Mouse (Mus musculus) midbrain, postnatal 0 days (tissue): ENCODE measurements around the gene Jmjd8. TPM values are rescaled to one million over a fixed set of nuclear protein-coding genes. Genes with fewer than 3 reads are reported as not detected.

Source experiments
- ATAC-seq: fragments of 200-750 bp; cut with Nextera tagmentation; 2 replicates; pipeline ENCODE4 v1.8.0; 2017; ENCODE audit warnings: moderate number of reproducible peaks, mild to moderate bottlenecking, moderate TSS enrichment, moderate library complexity; ENCODE audit not compliant: low FRiP score
- DNase-seq: peaks from one replicate; pipeline ENCODE4 v3.0.0-alpha.2; 2015; ENCODE audit warnings: low spot score
- H3K27ac ChIP-seq: fragments of 300-500 bp; sonication (generic); 2 replicates; pipeline ENCODE4 v1.5.1; 2014; ENCODE audit warnings: low read depth, mild to moderate bottlenecking, low read length, mixed read lengths
- H3K27me3 ChIP-seq: fragments of 300-500 bp; sonication (generic); 2 replicates; pipeline ENCODE4 v1.6.1; 2014; ENCODE audit warnings: low read length, control low read depth, mixed read lengths; ENCODE audit not compliant: insufficient read depth
- H3K36me3 ChIP-seq: fragments of 300-500 bp; sonication (generic); 2 replicates; pipeline ENCODE4 v1.6.1; 2014; ENCODE audit warnings: low read length, control low read depth, mixed read lengths; ENCODE audit not compliant: insufficient read depth
- H3K4me1 ChIP-seq: fragments of 300-500 bp; sonication (generic); 2 replicates; pipeline ENCODE4 v1.6.1; 2014; ENCODE audit warnings: mild to moderate bottlenecking, control low read depth, antibody characterized with exemption, low read length, mixed read lengths; ENCODE audit not compliant: insufficient read depth
- H3K4me2 ChIP-seq: fragments of 300-500 bp; sonication (generic); 2 replicates; pipeline ENCODE4 v1.6.1; 2014; ENCODE audit warnings: low read depth, mild to moderate bottlenecking, low read length, mixed read lengths; ENCODE audit not compliant: poor library complexity, severe bottlenecking
- H3K4me3 ChIP-seq: fragments of 300-500 bp; sonication (generic); 2 replicates; pipeline ENCODE4 v1.5.1; 2014; ENCODE audit warnings: low read depth, mild to moderate bottlenecking, low read length, moderate library complexity
- H3K9ac ChIP-seq: fragments of 300-500 bp; sonication (generic); replicated peaks from 2 replicates; pipeline ENCODE4 v1.6.1; 2014; ENCODE audit warnings: mild to moderate bottlenecking, low read length, moderate library complexity, mixed read lengths; ENCODE audit not compliant: poor library complexity, severe bottlenecking
- H3K9me3 ChIP-seq: fragments of 300-500 bp; sonication (generic); 2 replicates; pipeline ENCODE4 v1.6.1; 2016; ENCODE audit warnings: low read length, control low read depth
- CTCF ChIP-seq: IDR thresholded peaks from 2 replicates; pipeline ENCODE4 v1.5.1; 2016; ENCODE audit warnings: antibody characterized with exemption, mild to moderate bottlenecking
- WGBS: fragments of 180-500 bp; shearing (Covaris S2); extraction: QIAGEN DNeasy Blood & Tissue Kit; methylation state at CpG from one replicate; pipeline ENCODE4 v1.1.7; 2014; 5-methylcytosine and 5-hydroxymethylcytosine counted together
- polyA plus RNA-seq: library from polyadenylated mRNA; unstranded; fragments of >200 nt; fragmentation: Nextera tagmentation; extraction: Ambion mirVana; gene quantifications from 2 replicates; pipeline ENCODE4 v1.2.1, GENCODE M21; 2015
- total RNA-seq: library from RNA; depleted of rRNA; stranded (reverse); fragments of >200 nt; gene quantifications from 2 replicates; pipeline ENCODE4 v1.2.3, GENCODE M21; 2014

Gene Jmjd8
- total and polyA plus RNA-seq, 2 experiments from 2014 or later = 39.1 to 45.9 TPM

DNA sequence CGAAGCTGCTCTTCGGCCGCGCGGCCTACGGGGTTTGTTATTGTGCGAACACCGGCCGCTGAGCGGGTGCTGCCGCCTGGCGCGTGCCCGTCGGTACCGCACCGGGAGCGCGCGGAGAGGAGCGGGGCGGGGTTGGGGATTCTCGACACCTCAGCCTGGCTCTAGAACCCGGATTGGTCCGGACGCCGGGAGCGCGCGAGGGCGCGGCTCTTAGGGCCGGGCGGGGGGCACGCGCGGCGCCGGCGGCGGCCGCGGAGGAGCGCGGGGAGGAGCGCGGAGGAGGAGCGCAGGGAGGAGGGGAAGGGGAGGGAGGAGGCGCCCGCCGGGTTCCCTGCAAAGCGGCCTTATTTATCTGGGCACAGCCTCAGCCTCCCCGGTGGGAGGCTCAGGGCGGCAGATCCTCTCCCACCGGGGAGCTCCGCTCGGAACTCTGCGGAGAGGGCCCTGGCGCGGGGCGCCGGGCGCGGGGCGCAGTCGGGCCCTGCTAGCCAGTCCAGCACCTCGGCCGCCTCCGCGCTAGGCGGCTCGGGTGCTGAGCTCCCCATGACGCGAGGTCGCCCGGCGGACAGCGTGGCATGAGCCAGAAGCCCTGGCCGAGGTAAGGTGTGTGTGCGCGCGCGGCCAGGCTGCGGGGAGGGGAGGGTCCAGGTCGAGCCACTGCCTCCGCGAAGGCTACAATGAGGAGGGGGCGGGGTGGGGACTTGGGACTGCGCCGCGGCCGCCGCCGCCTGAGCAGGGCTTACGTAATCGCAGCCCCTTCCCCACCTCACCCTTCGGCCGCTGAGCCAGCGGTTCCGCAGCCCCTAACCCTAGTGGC is 19.7 kb upstream of the Jmjd8 start, which contains the start of gene Fbxl16:
Fbxl16 (plus strand) TSS at position 297 of the 817 bp plus-strand sequence.
- ATAC-seq = peak; percentile 86
- no peaks in the 10 kb centered on the region for H3K9me3 ChIP-seq
- WGBS = under 1% methylated on average over 82 of the region's 100 CpGs

DNA sequence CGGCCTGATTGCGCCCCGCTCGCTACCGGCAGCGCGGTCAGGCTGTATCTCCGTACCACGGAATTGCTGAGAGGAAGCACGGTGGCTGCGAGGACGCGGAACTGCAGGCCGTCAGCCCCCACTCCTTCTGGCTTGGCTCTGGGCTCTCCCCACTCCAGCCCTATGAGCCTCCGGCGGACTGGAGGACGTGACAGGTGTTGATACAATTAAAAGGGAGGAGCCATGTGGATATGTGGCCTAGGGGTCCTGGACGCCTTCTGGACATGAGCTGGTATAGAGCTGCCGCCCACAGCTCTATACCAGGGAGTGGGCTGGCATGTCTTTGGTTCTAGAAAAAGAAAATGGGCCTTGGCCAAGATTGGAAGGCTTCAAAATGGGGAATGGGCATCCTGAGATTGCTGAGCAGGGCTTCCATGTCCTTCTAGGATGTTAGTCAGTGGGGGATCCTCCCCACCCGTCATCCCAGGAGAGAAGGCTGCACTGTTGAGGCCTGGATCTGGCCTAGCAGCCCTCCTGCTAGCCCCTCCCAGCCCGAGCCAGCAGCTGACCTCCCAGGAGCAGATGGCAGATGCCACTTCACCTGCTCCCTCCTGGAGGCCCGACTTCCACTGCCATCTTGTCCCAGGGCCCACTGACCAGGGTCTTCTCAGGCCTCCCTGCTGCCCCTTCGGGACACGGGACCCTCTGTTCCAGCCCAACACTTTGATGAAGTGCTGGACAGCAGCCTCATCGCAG is 18.9 kb upstream of the Jmjd8 start:
- peak; percentile 38 for ATAC-seq
- peak overlapping the region; percentile 97 for H3K9ac ChIP-seq
- H3K27ac ChIP-seq = peak overlapping the region; percentile 98
- peak overlapping the region; percentile 89 for H3K4me3 ChIP-seq
- no peaks in the 10 kb centered on the region for H3K27me3 ChIP-seq
- H3K4me1 ChIP-seq = peaks cover 18% of the 10 kb centered on the region
- H3K4me2 ChIP-seq = peak overlapping the region; percentile 96
- no peaks in the 10 kb centered on the region for H3K36me3 ChIP-seq
- 0 out of 2 replicates have a peak, but pooled peaks have one; percentile 17 for TF ChIP-seq CTCF
- WGBS = 5% methylated on average over 24 of the region's 25 CpGs
- no peaks in the 10 kb centered on the region for H3K9me3 ChIP-seq
- peak; percentile 62 for DNase-seq

More for the DNA sequence above, 19.7 kb upstream of the Jmjd8 start, which contains the start of gene Fbxl16:
- Histone ChIP-seq H3K36me3 (no peaks in the 10 kb centered on the region), H3K9ac (peak within 1 kb of the TSS; percentile 97), H3K27me3 (no peaks in the 10 kb centered on the region), H3K4me2 (peak within 1 kb of the TSS; percentile 96), H3K4me3 (peak within 1 kb of the TSS; percentile 89), H3K4me1 (peaks cover 18% of the 10 kb centered on the region), H3K27ac (peak within 1 kb of the TSS; percentile 98)
- TF ChIP-seq CTCF = peak; percentile 61
- DNase-seq = peak; percentile 97

DNA sequence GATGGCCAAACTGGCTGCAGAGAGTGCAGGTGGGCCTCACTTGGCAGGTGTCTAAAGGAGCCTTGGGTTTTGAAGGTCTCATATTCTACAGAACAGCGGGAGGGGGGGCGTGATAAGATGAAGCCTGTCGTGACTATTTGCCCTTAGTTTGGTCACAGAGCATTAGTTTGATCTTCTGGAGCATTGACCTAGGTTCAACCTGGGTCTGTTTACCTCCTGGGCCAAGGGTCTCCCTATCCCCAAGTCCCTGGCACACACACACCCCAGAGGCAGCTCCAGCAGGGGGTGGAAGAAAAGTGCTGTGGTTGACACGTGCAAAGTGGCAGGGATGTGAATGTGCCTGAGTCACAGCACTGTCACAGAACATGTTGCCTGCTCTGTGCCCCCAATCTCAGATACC is 17.8 kb upstream of the Jmjd8 start:
- no peak for DNase-seq
- TF ChIP-seq CTCF = no peak
- Histone ChIP-seq H3K4me2 (peak overlapping the region; percentile 96), H3K9me3 (no peaks in the 10 kb centered on the region), H3K4me3 (no peak overlapping the region; the same call in 1 of the 2 replicates), H3K9ac (peak overlapping the region; percentile 36; the same call in 1 of the 2 replicates), H3K36me3 (0 out of 2 replicates have a peak, but pooled peaks cover 3% of the 10 kb centered on the region), H3K4me1 (peaks cover 18% of the 10 kb centered on the region), H3K27me3 (no peaks in the 10 kb centered on the region), H3K27ac (no peak overlapping the region)
- WGBS = 73% methylated on average over 4 of the region's 4 CpGs
- no peak for ATAC-seq

DNA sequence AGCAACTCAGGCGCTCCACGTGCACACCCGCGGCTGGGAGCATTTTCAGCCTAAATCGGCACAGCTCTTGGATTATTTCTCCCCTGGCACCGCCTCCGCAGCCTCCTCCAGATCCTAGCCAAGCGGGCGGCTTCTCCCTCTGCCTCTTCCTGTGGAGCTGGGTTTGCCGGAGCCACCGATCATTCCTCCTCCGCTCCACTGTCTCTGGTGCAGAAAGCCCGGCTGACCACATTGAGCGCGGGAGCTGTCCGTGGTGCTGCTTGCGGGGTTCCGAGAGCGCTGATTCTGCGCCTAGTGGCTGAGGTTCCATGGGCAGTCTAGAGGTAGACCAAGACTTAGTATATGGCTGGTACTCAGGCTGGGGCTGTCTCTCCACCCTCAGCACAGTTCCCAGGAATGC is 15.2 kb upstream of the Jmjd8 start:
- peak overlapping the region; percentile 36 for H3K4me2 ChIP-seq
- no peaks in the 10 kb centered on the region for H3K27me3 ChIP-seq
- H3K36me3 ChIP-seq = peaks cover 26% of the 10 kb centered on the region
- WGBS = 3% methylated on average over 20 of the region's 20 CpGs
- peak overlapping the region; percentile 19; the same call in 1 of the 2 replicates for H3K9ac ChIP-seq
- DNase-seq = peak; percentile 79
- peak; percentile 72 for TF ChIP-seq CTCF
- ATAC-seq = no peak
- H3K4me3 ChIP-seq = peak overlapping the region; percentile 18
- peaks cover 18% of the 10 kb centered on the region for H3K4me1 ChIP-seq
- no peaks in the 10 kb centered on the region for H3K9me3 ChIP-seq
- no peak overlapping the region for H3K27ac ChIP-seq

DNA sequence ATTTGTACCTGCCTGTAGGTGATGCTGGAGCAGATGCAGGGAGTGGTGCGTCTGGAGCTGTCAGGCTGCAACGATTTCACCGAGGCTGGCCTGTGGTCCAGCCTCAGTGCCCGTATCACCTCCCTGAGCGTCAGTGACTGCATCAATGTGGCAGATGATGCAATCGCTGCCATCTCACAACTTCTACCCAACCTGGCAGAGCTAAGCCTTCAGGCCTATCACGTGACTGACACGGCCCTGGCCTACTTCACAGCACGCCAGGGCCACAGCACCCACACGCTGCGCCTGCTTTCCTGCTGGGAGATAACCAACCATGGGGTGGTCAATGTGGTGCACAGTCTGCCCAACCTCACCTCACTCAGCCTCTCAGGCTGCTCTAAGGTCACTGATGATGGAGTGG is 11.0 kb upstream of the Jmjd8 start:
- WGBS = 85% methylated on average over 11 of the region's 11 CpGs
- Histone ChIP-seq H3K27me3 (no peaks in the 10 kb centered on the region), H3K9me3 (no peaks in the 10 kb centered on the region), H3K4me2 (no peak overlapping the region), H3K9ac (no peak overlapping the region), H3K27ac (no peak overlapping the region), H3K36me3 (peaks cover 37% of the 10 kb centered on the region), H3K4me3 (no peak overlapping the region), H3K4me1 (peaks cover 5% of the 10 kb centered on the region; the same call in 1 of the 2 replicates)
- no peak for TF ChIP-seq CTCF
- DNase-seq (no peak), ATAC-seq (no peak)
